Comparison of ENCODE assay signal across 24 mouse cellular contexts in the genomic region with DNA sequence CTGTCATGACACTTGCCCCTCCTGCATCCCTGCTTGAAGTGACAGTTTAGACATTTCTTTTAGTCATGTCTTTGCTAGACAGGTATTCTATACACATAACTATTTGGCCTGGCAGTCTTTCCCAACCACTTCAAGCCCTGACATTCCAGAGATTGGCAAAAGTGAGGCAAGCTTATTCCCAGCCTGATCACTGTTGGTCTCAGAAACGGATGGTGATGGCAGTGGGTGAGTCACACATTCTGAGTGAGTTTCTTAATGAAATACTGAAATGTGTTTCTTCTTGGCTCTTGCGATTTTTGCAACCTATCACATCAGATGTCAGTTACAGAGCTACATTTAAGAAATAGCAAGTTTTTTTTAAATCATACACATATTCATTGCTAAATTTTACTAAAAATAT.
DNase-seq lines count a peak whose midpoint lies in the region; TF ChIP-seq lines count a peak whose summit lies in the region.
"Had no signal": no experiment of that assay in that cellular context is flagged by ENCODE, and none has a peak within 500 bp of the region (broad histone marks: within the 10 kb centered on the region; RNA-seq: fewer than 3 reads in every experiment).

No protein-coding gene starts in this region.

- H3K4me2 ChIP-seq in myocyte (ENCODE audit: low read depth): no peak overlapping the region
- H3K4me2 ChIP-seq: embryonic facial prominence, embryonic 12.5 days; forebrain, embryonic 13.5 days; forebrain, embryonic 15.5 days had no signal

- H3K79me2 ChIP-seq in C2C12 (ENCODE audit: control insufficient read depth, insufficient read depth) (no peaks in the 10 kb centered on the region), myocyte (ENCODE audit: control insufficient read depth, insufficient read depth) (no peaks in the 10 kb centered on the region)

- H3K79me3 ChIP-seq in C2C12 (ENCODE audit: low read depth): no peaks in the 10 kb centered on the region

- no peaks in the 10 kb centered on the region for H3K36me3 ChIP-seq in C2C12 (ENCODE audit: control insufficient read depth, insufficient read depth)
- H3K36me3 ChIP-seq in myocyte (ENCODE audit: control insufficient read depth, insufficient read depth): no peaks in the 10 kb centered on the region
- H3K36me3 ChIP-seq: embryonic facial prominence, embryonic 10.5 days; embryonic facial prominence, embryonic 12.5 days; forebrain, embryonic 10.5 days; forebrain, embryonic 15.5 days; G1E had no signal

- TF ChIP-seq POLR2A in myocyte (IDR thresholded peaks at IDR 0.05; ENCODE audit: insufficient read length, low read depth): no peak

- H3ac ChIP-seq in C2C12 (ENCODE audit: control insufficient read depth, insufficient read length, low read depth) (no peak overlapping the region), myocyte (ENCODE audit: control insufficient read depth, insufficient read length) (no peak overlapping the region)

- no peak for TF ChIP-seq CTCF in C2C12 (IDR thresholded peaks at IDR 0.05; ENCODE audit: control insufficient read depth, insufficient read depth, insufficient read length)
- no peak for TF ChIP-seq CTCF in layer of hippocampus, adult 2 months (conservative IDR thresholded peaks at IDR 0.05)

- H3K27ac ChIP-seq in layer of hippocampus, adult 2 months: no peak overlapping the region
- H3K27ac ChIP-seq: embryonic facial prominence, embryonic 10.5 days; embryonic facial prominence, embryonic 12.5 days; forebrain, embryonic 10.5 days; forebrain, embryonic 13.5 days; forebrain, embryonic 15.5 days had no signal

- H3K4me3 ChIP-seq in C2C12 (ENCODE audit: insufficient read depth, poor library complexity, severe bottlenecking): no peak overlapping the region
- no peak overlapping the region for H3K4me3 ChIP-seq in myocyte
- H3K4me3 ChIP-seq in layer of hippocampus, adult 2 months: no peak overlapping the region
- H3K4me3 ChIP-seq: embryonic facial prominence, embryonic 10.5 days; embryonic facial prominence, embryonic 12.5 days; forebrain, embryonic 10.5 days; forebrain, embryonic 13.5 days; forebrain, embryonic 15.5 days had no signal

- H3K27me3 ChIP-seq in C2C12 (ENCODE audit: control insufficient read depth, insufficient read depth, insufficient read length) (no peaks in the 10 kb centered on the region), myocyte (ENCODE audit: control insufficient read depth, insufficient read depth, insufficient read length) (no peaks in the 10 kb centered on the region)
- H3K27me3 ChIP-seq: CH12.LX; embryonic facial prominence, embryonic 12.5 days; forebrain, embryonic 13.5 days; forebrain, embryonic 15.5 days; Patski had no signal

- DNase-seq in 3134 (ENCODE audit: extremely low read depth, insufficient read length, low spot score): peak; percentile 35
- DNase-seq in NIH3T3 (ENCODE audit: low read depth): peak; percentile 48
- DNase-seq in layer of hippocampus, adult 2 months (ENCODE audit: low spot score in 2 of 2): no peak
- DNase-seq in thymus, postnatal 0 days (ENCODE audit: low spot score): no peak
- DNase-seq in urinary bladder, postnatal 4 days (ENCODE audit: low spot score in 2 of 2): no peak
- DNase-seq: adrenal gland, adult 8-10 months; adrenal gland, postnatal 14 days; B cell, adult 2 months; cerebellum, adult 11-12 months; cerebellum, adult 2 months; cerebellum, adult 9-10 months; cerebellum, postnatal 10 days; cerebellum, postnatal 25 days; forebrain, postnatal 0 days had no signal

TF ChIP-seq in C2C12, 6 proteins besides CTCF, POLR2A, EP300 and RAD21:
- TF ChIP-seq FOSL1 (IDR thresholded peaks at IDR 0.05; ENCODE audit: insufficient read depth, low read length, poor library complexity, severe bottlenecking) (no peak), MAX (IDR thresholded peaks at IDR 0.05) (no peak), CEBPB (IDR thresholded peaks at IDR 0.05; ENCODE audit: low read depth) (peak; percentile 25), MYOG (IDR thresholded peaks at IDR 0.05; ENCODE audit: control insufficient read depth, extremely low read depth, insufficient read length) (no peak), USF1 (IDR thresholded peaks at IDR 0.05; ENCODE audit: low read depth) (no peak), MYOD1 (IDR thresholded peaks at IDR 0.05; ENCODE audit: control insufficient read depth, insufficient read length, low read depth) (no peak)

TF ChIP-seq in myocyte, 11 proteins besides CTCF, POLR2A, EP300 and RAD21:
- no peak for TF ChIP-seq USF1 (IDR thresholded peaks at IDR 0.05; ENCODE audit: low read depth)
- TF ChIP-seq TCF3 (IDR thresholded peaks at IDR 0.05; ENCODE audit: insufficient read length, low read depth): no peak
- TF ChIP-seq MYOG (IDR thresholded peaks at IDR 0.05; ENCODE audit: control insufficient read depth in 1 of 3, insufficient read depth in 1 of 3, insufficient read length in 2 of 3, low read depth in 2 of 3): no peak
- TF ChIP-seq SRF (IDR thresholded peaks at IDR 0.05; ENCODE audit: control insufficient read depth, insufficient read length, low read depth): no peak
- 0 out of 2 replicates have a peak, but pooled peaks have one; percentile 11 for TF ChIP-seq CEBPB (IDR thresholded peaks at IDR 0.05; ENCODE audit: insufficient read depth, poor library complexity, severe bottlenecking)
- no peak for TF ChIP-seq POLR2AphosphoS2 (IDR thresholded peaks at IDR 0.05; ENCODE audit: insufficient read length, low read depth)

Comparison
In these comparisons a context has a peak if more than half of its experiments do, and no peak if none do; other contexts are left out.
1. DNase-seq: peak in 3134 (single experiment) and NIH3T3 (single experiment); none in layer of hippocampus, adult 2 months (0 of 2), thymus, postnatal 0 days (single experiment) and urinary bladder, postnatal 4 days (0 of 2).